Mouse (Mus musculus): Measurements from ENCODE around the gene Cfap61.
A peak's percentile ranks its signal among the peaks of the same experiment; 100 is the strongest.

Gene Cfap61

DNA sequence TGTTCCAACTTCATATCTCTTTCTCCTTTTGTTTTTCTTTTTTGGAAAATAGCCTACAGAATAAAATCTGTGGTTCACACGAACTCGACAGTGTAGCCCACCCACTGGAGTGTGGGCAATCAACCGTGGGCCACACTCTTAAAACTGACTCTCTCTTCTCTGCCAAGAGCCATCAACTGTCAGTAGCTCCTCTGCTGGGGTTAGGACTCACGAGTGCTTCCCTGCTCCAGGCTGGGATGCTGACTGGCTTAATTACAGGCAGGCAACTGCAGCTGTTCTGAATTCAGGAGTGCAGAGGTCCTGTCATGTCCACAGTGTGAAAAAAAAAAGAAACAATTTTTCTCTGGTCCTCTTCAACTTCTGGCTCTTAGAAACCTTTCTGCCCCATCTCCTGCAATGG lies 237.5 kb downstream of the Cfap61 start:
- no peak for DNase-seq (ENCODE audit: low read depth, low spot score)
- H3K36me3 ChIP-seq (ENCODE audit: control insufficient read depth, insufficient read depth, low read length, poor library complexity, severe bottlenecking), result no peaks in the 10 kb centered on the region
- H3K27me3 ChIP-seq (ENCODE audit: control insufficient read depth, insufficient read depth, low read length, poor library complexity, severe bottlenecking), result no peaks in the 10 kb centered on the region

DNA sequence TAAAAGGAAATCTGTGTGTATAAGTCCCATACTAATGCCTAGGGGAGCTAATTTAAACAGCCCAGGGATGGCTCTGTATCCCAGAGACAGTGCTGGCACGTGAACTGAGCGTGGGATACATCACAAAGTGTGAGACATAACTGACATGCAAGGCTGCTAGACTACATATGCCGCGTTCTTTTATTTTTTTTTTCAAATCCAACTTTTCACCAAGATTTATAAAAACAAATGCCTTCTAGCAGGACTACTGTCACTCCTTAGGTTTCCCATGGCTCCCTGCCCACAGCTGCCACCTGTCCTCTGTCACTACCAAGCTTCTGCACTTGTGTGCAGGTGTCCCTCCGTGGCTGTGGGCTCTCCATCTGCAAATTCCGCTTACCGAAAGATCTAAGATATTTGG lies 239.6 kb downstream of the Cfap61 start:
- Histone ChIP-seq H3K27me3 (ENCODE audit: control insufficient read depth, insufficient read depth, low read length, poor library complexity, severe bottlenecking) (no peaks in the 10 kb centered on the region), H3K36me3 (ENCODE audit: control insufficient read depth, insufficient read depth, low read length, poor library complexity, severe bottlenecking) (no peaks in the 10 kb centered on the region)
- DNase-seq (ENCODE audit: low read depth, low spot score), result no peak

DNA sequence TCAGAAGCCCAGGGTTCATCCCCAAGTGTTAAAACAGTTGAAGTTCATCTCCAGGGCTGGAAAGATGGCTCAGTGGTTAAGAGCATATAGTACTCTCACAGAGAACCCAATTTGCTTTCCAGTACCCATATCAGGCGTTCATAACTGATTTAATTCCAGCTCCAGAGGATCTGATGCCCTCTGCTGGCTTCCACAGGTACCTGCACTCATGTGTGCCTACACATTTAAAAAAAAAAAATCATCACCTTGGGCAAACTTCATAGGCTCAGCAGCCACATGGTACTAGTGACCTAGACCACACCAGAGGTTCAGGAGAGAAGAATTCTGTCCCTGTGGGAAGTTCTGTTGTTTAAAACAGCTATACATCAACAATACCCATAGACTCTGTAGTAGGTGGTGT lies 244.1 kb downstream of the Cfap61 start:
- Histone ChIP-seq H3K36me3 (ENCODE audit: control insufficient read depth, insufficient read depth, low read length, poor library complexity, severe bottlenecking) (no peaks in the 10 kb centered on the region), H3K27me3 (ENCODE audit: control insufficient read depth, insufficient read depth, low read length, poor library complexity, severe bottlenecking) (no peaks in the 10 kb centered on the region)
- no peak for DNase-seq (ENCODE audit: low read depth, low spot score)

DNA sequence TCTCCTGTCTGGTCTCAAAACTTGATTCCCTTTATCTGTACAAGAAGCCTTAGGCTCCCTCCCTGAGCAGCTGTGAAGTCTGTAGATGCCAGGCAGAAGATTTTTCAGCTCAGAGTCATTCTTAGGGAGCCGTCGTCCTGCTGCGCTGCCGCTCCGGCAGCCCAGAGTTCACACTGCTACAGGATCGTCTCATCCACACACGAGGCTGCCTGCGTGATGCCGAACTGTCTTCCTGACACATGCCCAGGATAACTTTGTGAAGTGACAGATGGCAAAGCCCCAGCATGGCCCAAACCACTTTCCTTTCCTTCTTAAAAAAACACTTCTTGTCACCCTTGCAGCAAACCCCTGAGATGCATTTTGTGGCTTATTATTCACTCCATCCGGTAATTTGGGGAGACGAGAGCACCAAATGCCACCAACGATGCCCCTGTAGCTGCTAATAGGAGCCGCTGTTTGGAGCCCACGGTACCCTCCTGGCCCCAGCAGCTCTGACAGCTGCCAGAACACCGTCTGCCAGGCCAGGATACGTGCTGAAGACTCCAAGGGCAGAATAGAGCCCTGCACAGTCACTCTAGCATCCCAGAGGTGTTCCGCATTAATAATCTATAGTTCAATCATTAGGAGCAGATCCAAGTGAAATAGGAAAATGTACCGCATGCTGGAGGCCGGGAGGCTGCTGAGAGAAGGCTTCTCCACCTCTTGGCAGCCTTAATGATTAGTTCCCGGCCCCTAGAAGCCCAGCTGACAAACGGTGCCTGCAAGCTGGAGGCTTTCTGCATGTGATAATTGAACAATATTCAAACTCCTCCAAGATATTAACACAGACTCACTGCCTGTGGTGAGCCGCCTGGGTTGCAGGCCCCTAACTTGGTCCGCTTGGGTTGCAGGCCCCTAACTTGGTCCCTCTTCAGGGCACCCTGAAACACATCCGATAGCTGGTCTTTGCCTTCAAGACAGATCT lies 249.5 kb downstream of the Cfap61 start:
- no peak for DNase-seq (ENCODE audit: low read depth, low spot score)
- Histone ChIP-seq H3K36me3 (ENCODE audit: control insufficient read depth, insufficient read depth, low read length, poor library complexity, severe bottlenecking) (no peaks in the 10 kb centered on the region), H3K27me3 (ENCODE audit: control insufficient read depth, insufficient read depth, low read length, poor library complexity, severe bottlenecking) (no peaks in the 10 kb centered on the region)

DNA sequence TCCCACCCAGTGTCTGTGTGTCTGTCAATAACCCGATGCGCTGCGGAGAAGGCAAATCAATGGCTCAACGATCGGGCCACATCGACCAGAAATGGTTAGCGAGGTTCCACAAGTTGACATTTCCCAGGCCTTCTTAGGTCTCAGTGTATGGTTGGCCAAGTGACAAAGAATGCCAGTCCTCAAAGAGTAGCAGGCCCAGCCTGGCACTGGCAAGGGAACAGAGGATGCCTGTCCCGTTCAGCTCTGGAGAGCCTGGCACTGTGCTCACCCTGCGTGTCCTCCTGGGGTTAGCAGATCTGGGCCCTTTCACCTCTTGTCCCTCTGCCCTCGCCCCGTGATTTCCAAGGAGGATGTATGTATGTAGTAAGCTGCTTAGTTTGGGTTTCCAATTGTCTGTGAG lies 261.5 kb downstream of the Cfap61 start:
- no peak for DNase-seq (ENCODE audit: low read depth, low spot score)
- Histone ChIP-seq H3K36me3 (ENCODE audit: control insufficient read depth, insufficient read depth, low read length, poor library complexity, severe bottlenecking) (no peaks in the 10 kb centered on the region), H3K27me3 (ENCODE audit: control insufficient read depth, insufficient read depth, low read length, poor library complexity, severe bottlenecking) (no peaks in the 10 kb centered on the region)

DNA sequence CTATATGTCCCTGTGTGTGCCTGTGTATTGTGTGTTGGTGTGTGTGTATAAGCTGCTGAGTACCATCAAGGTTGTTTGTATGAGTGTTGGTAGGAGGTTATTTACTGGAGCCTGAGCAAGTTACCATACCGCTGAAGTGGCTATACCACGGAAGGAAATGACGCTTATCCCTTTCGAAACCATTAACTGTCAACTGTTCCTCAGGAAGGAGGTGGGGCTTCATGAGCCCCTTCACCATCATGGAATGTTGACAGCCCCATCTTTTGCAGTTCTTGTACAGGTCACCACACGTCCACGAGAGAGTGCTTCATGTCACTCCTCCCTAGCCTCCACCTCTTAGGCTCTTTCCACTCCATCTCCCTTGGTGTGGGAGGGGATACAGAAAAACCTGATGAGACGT lies 263.4 kb downstream of the Cfap61 start:
- Histone ChIP-seq H3K36me3 (ENCODE audit: control insufficient read depth, insufficient read depth, low read length, poor library complexity, severe bottlenecking) (no peaks in the 10 kb centered on the region), H3K27me3 (ENCODE audit: control insufficient read depth, insufficient read depth, low read length, poor library complexity, severe bottlenecking) (no peaks in the 10 kb centered on the region)
- peak; percentile 69 for DNase-seq (ENCODE audit: low read depth, low spot score)

DNA sequence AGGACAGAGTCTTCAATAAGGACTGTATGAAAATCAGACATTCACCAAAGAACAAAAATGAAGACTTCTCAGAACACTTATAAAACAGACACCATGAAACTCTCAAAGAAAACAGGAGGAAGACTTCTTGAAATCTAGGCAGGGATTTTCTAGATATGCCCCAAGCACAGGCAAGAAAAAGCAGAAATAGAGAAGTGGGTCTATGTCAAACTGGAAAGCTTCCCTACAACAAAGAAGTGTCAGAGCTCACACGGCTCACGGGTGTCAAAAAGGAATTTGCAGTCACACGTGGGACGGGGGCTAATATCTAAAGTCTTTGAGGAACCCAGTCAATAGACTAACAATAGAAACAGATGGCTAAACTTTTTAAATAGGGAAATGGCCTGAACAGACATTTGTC lies 276.4 kb downstream of the Cfap61 start:
- Histone ChIP-seq H3K27me3 (ENCODE audit: control insufficient read depth, insufficient read depth, low read length, poor library complexity, severe bottlenecking) (no peaks in the 10 kb centered on the region; the same call in 1 of the 2 replicates), H3K36me3 (ENCODE audit: control insufficient read depth, insufficient read depth, low read length, poor library complexity, severe bottlenecking) (no peaks in the 10 kb centered on the region)
- no peak for DNase-seq (ENCODE audit: low read depth, low spot score)

DNA sequence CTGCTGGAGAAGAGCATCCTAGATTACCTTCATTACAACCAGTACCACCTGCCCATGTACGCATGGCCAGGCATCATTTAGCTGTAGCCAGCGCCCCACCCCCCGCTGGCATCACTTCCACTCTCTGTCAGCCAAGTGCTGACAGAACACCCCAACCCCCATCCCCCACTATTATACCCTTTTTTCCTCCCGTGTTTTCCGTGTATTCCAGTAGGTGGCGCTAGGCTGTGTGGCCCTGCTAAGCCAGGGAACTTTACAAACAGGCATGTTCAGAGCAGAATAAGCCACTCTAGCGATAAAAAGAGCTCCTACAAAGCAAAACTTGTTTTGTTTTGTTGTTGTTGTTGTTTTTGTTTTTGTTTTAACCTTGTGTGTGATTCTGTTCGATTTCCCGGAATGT lies 280.1 kb downstream of the Cfap61 start:
- Histone ChIP-seq H3K36me3 (ENCODE audit: control insufficient read depth, insufficient read depth, low read length, poor library complexity, severe bottlenecking) (no peaks in the 10 kb centered on the region), H3K27me3 (ENCODE audit: control insufficient read depth, insufficient read depth, low read length, poor library complexity, severe bottlenecking) (peaks cover 2% of the 10 kb centered on the region)
- DNase-seq (ENCODE audit: low read depth, low spot score), result peak; percentile 80

DNA sequence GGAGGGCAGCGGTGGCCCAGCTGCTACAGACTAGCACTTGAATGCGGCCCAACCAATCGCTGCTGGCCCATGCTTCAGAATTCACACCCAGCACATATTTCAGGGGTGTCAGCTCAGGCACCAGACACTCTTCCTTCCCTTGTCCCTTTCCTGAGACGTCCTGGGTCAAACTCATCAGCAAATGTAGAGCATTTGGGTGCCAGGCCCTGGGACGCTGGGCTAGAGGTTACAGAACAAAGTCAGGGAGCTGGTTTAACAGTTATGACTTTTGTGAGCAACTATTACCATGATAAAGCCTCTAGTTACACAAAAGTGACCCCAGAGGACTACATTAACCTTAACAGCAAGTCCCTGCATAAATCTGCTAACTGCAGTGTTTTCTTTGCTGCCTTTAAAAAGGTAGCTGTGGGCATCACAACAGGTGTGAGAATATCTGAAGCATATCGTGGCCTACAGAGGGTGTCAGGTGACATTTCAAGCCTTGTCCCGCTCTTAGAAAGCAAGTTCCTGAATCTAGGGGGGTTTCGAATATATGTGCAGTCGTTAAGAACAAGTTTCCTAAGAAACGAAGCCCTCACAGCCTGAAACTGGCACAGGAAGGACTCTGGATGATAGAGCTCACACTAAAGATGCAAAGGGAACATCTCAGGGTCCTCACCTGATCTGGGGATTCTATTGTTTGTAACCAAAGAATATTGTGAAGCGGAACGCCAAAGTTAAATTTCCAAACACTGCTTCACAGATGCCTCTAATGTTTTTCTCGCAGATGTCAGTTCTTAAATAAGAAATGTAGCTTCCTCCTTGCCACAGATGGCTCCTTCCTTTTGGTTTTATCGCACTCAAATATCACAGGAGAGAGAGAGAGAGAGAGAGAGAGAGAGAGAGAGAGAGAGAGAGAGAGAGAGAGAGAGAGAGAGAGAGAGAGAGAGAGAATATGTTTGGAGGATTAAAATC lies 281.8 kb downstream of the Cfap61 start:
- H3K27me3 ChIP-seq (ENCODE audit: control insufficient read depth, insufficient read depth, low read length, poor library complexity, severe bottlenecking), result peaks cover 8% of the 10 kb centered on the region
- no peaks in the 10 kb centered on the region for H3K36me3 ChIP-seq (ENCODE audit: control insufficient read depth, insufficient read depth, low read length, poor library complexity, severe bottlenecking)
- DNase-seq (ENCODE audit: low read depth, low spot score), result peak; percentile 52

DNA sequence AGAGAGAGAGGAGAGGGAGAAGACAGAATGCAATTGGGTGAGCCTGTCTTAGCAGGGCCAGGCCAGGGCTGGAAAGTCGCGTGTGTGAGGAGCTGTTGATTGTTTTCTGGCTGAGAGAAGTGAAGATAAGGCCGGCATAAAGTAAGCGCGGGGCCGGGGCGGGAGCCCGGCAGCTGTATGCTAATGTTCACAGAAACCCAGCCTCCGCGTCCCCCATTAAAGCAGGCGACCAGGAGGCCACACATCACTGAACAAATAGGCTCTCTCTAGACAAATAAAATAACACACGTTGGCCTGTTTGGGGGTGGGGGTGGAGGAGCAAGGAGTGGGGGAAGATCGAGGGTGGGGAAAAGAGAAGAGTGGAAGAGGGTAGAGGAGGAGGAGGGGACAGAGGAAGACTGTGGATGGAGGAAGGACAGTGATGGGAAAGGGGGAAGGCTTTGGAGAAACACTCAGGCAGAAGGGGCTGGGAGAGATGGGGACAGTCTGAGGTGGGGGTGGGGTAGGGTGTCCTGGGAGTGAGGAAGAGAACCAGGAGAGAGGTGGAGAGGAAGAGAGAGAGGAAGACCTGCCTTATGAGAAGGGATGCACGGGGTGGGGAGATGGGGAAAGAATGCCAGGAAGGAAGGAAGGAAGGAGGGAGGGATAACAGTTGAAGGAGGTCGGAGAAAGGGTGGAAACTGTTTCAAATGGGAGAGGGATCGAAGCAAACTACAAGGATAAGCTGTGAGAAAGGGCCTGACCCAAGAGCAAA lies 282.8 kb downstream of the Cfap61 start:
- no peaks in the 10 kb centered on the region for H3K36me3 ChIP-seq (ENCODE audit: control insufficient read depth, insufficient read depth, low read length, poor library complexity, severe bottlenecking)
- H3K27me3 ChIP-seq (ENCODE audit: control insufficient read depth, insufficient read depth, low read length, poor library complexity, severe bottlenecking), result peaks cover 11% of the 10 kb centered on the region
- DNase-seq (ENCODE audit: low read depth, low spot score), result peak; percentile 45

DNA sequence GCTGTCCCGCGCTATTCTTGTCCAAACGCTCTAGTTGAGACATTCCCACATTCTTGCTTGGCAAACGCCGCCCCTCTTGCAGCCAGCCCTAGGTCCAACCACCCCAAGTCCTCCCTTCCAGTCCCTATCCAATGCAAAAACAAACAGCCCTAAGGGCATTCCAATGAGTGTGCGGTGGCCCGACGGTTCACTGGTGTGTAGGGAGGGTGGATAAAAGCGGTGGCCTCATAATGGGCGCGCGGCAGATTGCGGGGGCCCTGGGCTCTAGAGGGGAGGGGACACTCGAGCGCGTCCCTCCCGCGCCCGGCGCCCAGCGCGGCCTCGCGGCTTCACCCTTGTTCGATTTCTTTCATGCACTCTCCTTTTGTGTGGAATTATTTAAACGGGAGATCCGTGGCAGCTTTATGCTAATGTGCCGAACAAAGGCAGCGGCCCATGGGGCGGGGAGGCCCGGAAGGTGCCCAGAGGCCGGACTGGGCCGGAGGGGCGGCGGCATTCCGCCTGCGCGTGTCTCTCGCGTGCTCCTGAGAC lies 283.6 kb downstream of the Cfap61 start:
- no peak for DNase-seq (ENCODE audit: low read depth, low spot score)
- Histone ChIP-seq H3K27me3 (ENCODE audit: control insufficient read depth, insufficient read depth, low read length, poor library complexity, severe bottlenecking) (peaks cover 11% of the 10 kb centered on the region), H3K36me3 (ENCODE audit: control insufficient read depth, insufficient read depth, low read length, poor library complexity, severe bottlenecking) (no peaks in the 10 kb centered on the region)

DNA sequence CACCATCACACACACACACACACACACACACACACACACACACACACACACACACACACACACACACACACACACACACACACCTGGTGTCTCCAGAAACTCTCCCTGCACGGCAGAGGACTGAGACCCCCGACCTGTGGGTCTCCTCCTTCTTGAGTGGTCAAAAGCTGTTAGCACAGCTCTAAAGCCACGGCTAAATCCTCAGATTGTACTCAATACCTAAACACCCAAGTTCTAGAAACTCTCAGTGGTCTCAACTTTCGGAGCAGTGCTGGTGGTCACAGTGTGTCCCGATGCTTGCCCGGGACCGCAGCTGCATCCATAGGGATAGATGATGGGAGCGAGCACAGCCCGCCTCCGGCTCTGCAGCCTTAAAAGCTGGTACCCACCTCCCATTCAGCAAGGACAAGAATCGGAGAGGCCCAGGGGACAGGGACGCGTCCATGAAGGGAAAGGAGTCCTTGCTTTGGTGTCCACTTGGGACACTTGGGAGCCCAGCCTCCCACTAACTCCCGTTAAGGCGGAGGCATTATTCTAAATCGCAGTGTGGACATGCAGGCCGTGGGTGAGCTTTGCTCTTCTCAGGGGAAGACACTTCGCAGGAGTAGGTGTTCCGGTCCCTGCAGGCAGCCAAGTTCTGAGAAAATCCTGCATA lies 284.4 kb downstream of the Cfap61 start:
- DNase-seq (ENCODE audit: low read depth, low spot score), result peak; percentile 23
- H3K36me3 ChIP-seq (ENCODE audit: control insufficient read depth, insufficient read depth, low read length, poor library complexity, severe bottlenecking), result no peaks in the 10 kb centered on the region
- peaks cover 11% of the 10 kb centered on the region for H3K27me3 ChIP-seq (ENCODE audit: control insufficient read depth, insufficient read depth, low read length, poor library complexity, severe bottlenecking)

DNA sequence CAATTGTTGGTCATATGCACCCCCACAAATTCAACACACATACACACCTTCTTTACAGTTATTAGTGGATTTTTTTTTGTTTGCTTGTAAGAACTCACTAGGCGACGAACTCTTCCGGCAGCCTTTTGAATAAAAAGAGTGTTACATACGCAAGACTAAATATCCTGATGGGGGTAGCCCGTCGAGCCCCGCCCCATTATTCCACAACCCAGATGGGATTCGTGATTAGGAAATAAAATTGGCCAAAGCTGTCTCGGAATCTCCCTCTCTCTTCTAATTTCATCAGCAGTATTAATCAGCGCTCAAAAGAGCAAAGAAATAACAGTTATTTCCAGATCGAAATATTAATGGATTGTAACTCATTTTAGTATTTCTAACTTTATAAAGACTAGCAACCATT lies 285.2 kb downstream of the Cfap61 start:
- DNase-seq (ENCODE audit: low read depth, low spot score), result no peak
- no peaks in the 10 kb centered on the region for H3K36me3 ChIP-seq (ENCODE audit: control insufficient read depth, insufficient read depth, low read length, poor library complexity, severe bottlenecking)

DNA sequence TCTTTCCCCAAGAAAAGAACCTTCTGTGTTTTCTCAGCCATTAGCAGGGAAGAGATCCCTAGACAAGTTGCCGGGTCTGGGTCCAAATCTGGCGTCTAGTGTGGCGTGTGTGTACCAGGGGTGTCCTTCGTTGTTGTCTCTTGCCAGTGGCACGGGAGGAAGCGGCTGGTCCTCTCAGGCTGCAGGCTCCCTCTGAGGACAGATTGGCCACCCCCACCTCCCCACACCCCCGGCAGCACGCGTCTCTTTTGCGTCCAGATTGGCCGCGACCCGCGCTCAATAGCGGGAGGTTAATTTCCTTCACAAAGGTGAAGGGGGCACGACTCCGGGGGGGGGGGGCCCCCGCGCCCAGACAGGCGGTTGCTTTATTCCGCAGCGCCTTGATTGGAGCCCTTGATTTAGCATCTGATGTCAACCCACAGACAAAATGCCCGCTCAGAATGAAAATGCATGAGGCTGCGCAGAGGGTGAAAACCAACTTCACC lies 286.0 kb downstream of the Cfap61 start:
- peaks cover 11% of the 10 kb centered on the region for H3K27me3 ChIP-seq (ENCODE audit: control insufficient read depth, insufficient read depth, low read length, poor library complexity, severe bottlenecking)
- no peaks in the 10 kb centered on the region for H3K36me3 ChIP-seq (ENCODE audit: control insufficient read depth, insufficient read depth, low read length, poor library complexity, severe bottlenecking)
- DNase-seq (ENCODE audit: low read depth, low spot score), result peak; percentile 23

More for the DNA sequence above, 285.2 kb downstream of the Cfap61 start:
- peaks cover 11% of the 10 kb centered on the region for H3K27me3 ChIP-seq (ENCODE audit: control insufficient read depth, insufficient read depth, low read length, poor library complexity, severe bottlenecking)

All from splenic B cell, adult 2 months (primary cell).